ENCODE assay signal across 14 mouse cellular contexts in genomic region chr5:122733881-122734280, GRCm38 (mm10). TPM values are rescaled to one million over a fixed set of nuclear protein-coding genes. Genes with fewer than 3 reads are reported as not detected.
A peak's percentile ranks its signal among the peaks of the same experiment; 100 is the strongest.
DNase-seq lines count a peak whose midpoint lies in the region; ATAC-seq and TF ChIP-seq lines count a peak whose summit lies in the region.
"Had no signal": no experiment of that assay in that cellular context is flagged by ENCODE, and none has a peak within 500 bp of the region (broad histone marks: within the 10 kb centered on the region; RNA-seq: fewer than 3 reads in every experiment).

No protein-coding gene starts in this region.

- H3K4me2 ChIP-seq in intestine, embryonic 15.5 days (replicated peaks): 0 out of 2 replicates have a peak overlapping the region, but pooled peaks have one; percentile 20
- no peak overlapping the region for H3K4me2 ChIP-seq in intestine, postnatal 0 days (replicated peaks; ENCODE audit: low read depth)
- no peak overlapping the region for H3K4me2 ChIP-seq in limb, embryonic 12.5 days

- H3K36me3 ChIP-seq in intestine, embryonic 15.5 days: no peaks in the 10 kb centered on the region
- peaks cover 13% of the 10 kb centered on the region; the same call in 1 of the 2 replicates for H3K36me3 ChIP-seq in intestine, postnatal 0 days (ENCODE audit: control insufficient read depth, insufficient read depth)
- peaks cover 20% of the 10 kb centered on the region for H3K36me3 ChIP-seq in limb, embryonic 12.5 days
- no peaks in the 10 kb centered on the region for H3K36me3 ChIP-seq in thymus, adult 2 months (ENCODE audit: control insufficient read depth, insufficient read depth, low read length)

- TF ChIP-seq CTCF in intestine, postnatal 0 days (IDR thresholded peaks at IDR 0.05; ENCODE audit: low read depth): no peak
- TF ChIP-seq CTCF in thymus, adult 2 months (IDR thresholded peaks at IDR 0.05; ENCODE audit: borderline replicate concordance, control insufficient read depth, extremely low read depth, insufficient read depth, low read length, poor library complexity): 0 out of 2 replicates have a peak, but pooled peaks have one; percentile 25
- TF ChIP-seq CTCF in lung, adult 2 months (IDR thresholded peaks at IDR 0.05; ENCODE audit: insufficient read depth, low read length): no peak

- WGBS in intestine, embryonic 15.5 days: 59% methylated on average over 17 of the region's 17 CpGs
- 73% methylated on average over 17 of the region's 17 CpGs for WGBS in intestine, postnatal 0 days
- WGBS in limb, embryonic 12.5 days: 63% methylated on average over 17 of the region's 17 CpGs
- 3% methylated on average over 17 of the region's 17 CpGs for WGBS in thymus, adult 2 months
- 69% methylated on average over 17 of the region's 17 CpGs for WGBS in lung, adult 2 months

- TF ChIP-seq POLR2A in thymus, adult 2 months (IDR thresholded peaks at IDR 0.05; ENCODE audit: control insufficient read depth, extremely low read depth, insufficient read depth, low read length, poor library complexity): no peak
- TF ChIP-seq POLR2A in lung, adult 2 months (IDR thresholded peaks at IDR 0.05; ENCODE audit: borderline replicate concordance, extremely low read depth, low read depth, low read length): no peak

- H3K9me3 ChIP-seq in intestine, embryonic 15.5 days: no peaks in the 10 kb centered on the region
- H3K9me3 ChIP-seq in intestine, postnatal 0 days (ENCODE audit: control insufficient read depth): no peaks in the 10 kb centered on the region
- H3K9me3 ChIP-seq in limb, embryonic 12.5 days: no peaks in the 10 kb centered on the region
- H3K9me3 ChIP-seq: G1E had no signal

- no peaks in the 10 kb centered on the region for H3K27me3 ChIP-seq in intestine, embryonic 15.5 days (replicated peaks)
- H3K27me3 ChIP-seq in intestine, postnatal 0 days (replicated peaks; ENCODE audit: control insufficient read depth, insufficient read depth, low read length): no peaks in the 10 kb centered on the region
- H3K27me3 ChIP-seq in limb, embryonic 12.5 days: no peaks in the 10 kb centered on the region
- H3K27me3 ChIP-seq in thymus, adult 2 months (ENCODE audit: control insufficient read depth, insufficient read depth, low read length): no peaks in the 10 kb centered on the region

- no peak overlapping the region for H3K4me3 ChIP-seq in intestine, embryonic 15.5 days (replicated peaks)
- no peak overlapping the region for H3K4me3 ChIP-seq in intestine, postnatal 0 days (ENCODE audit: low read depth, low read length)
- no peak overlapping the region for H3K4me3 ChIP-seq in limb, embryonic 12.5 days (replicated peaks)
- H3K4me3 ChIP-seq in thymus, adult 2 months (ENCODE audit: control insufficient read depth, insufficient read depth, low read length): peak overlapping the region; percentile 75
- H3K4me3 ChIP-seq in lung, adult 2 months (replicated peaks; ENCODE audit: extremely low read depth, low read depth, low read length): no peak overlapping the region

- H3K4me1 ChIP-seq in intestine, embryonic 15.5 days (replicated peaks): peaks cover 8% of the 10 kb centered on the region
- no peaks in the 10 kb centered on the region for H3K4me1 ChIP-seq in intestine, postnatal 0 days (replicated peaks; ENCODE audit: control insufficient read depth, insufficient read depth, low read length)
- H3K4me1 ChIP-seq in limb, embryonic 12.5 days (replicated peaks): peaks cover 23% of the 10 kb centered on the region
- peaks cover 32% of the 10 kb centered on the region for H3K4me1 ChIP-seq in thymus, adult 2 months (replicated peaks; ENCODE audit: control insufficient read depth, insufficient read depth, low read length)
- H3K4me1 ChIP-seq in lung, adult 2 months (ENCODE audit: control insufficient read depth, insufficient read depth, low read length): peaks cover 5% of the 10 kb centered on the region; the same call in 1 of the 2 replicates

- no peak overlapping the region for H3K9ac ChIP-seq in intestine, embryonic 15.5 days
- H3K9ac ChIP-seq in intestine, postnatal 0 days (ENCODE audit: low read depth, low read length): no peak overlapping the region
- no peak overlapping the region for H3K9ac ChIP-seq in limb, embryonic 12.5 days (replicated peaks)

- ATAC-seq in intestine, embryonic 15.5 days: no peak
- ATAC-seq in intestine, postnatal 0 days: no peak
- ATAC-seq in limb, embryonic 12.5 days (ENCODE audit: insufficient number of reproducible peaks, insufficient read depth, low FRiP score, low TSS enrichment, low read depth): no peak

- no peak overlapping the region for H3K27ac ChIP-seq in intestine, embryonic 15.5 days
- H3K27ac ChIP-seq in intestine, postnatal 0 days (ENCODE audit: low read depth, low read length): no peak overlapping the region
- 0 out of 2 replicates have a peak overlapping the region, but pooled peaks have one; percentile 35 for H3K27ac ChIP-seq in limb, embryonic 12.5 days
- H3K27ac ChIP-seq in thymus, adult 2 months (ENCODE audit: control insufficient read depth, insufficient read depth, low read length): no peak overlapping the region

- DNase-seq in T-cell, adult 2 months (ENCODE audit: low spot score): peak; percentile 51
- DNase-seq in thymus, adult 2 months: peak; percentile 49
- no peak for DNase-seq in lung, adult 2 months
- DNase-seq in lung, postnatal 4 days: no peak
- DNase-seq: adrenal gland, postnatal 10 days; cerebellum, adult 8-10 months; gastrocnemius, postnatal 36 days; kidney, adult 11 months; lung, postnatal 36 days; right cerebral cortex, postnatal 25 days had no signal

RNA-seq across cellular contexts. Expression of gene P2rx4, which starts 26.5 kb away (rescaled TPM):
- 38.2 and 39.6 TPM in 2 replicates for polyA plus RNA-seq in intestine, embryonic 15.5 days (2015; fragmentation: Nextera tagmentation; extraction: Ambion mirVana)
- polyA plus RNA-seq in intestine, postnatal 0 days (2015; fragmentation: Nextera tagmentation; extraction: Ambion mirVana): 90.3 and 104 TPM in 2 replicates
- 6.8 and 7.0 TPM in 2 replicates for polyA plus RNA-seq in limb, embryonic 12.5 days (2016; fragmentation: Nextera tagmentation; extraction: Ambion mirVana)
- polyA plus RNA-seq in thymus, adult 2 months (2012; rRNA removed): 41.0 and 51.4 TPM in 2 replicates
- 87.8 and 112 TPM in 2 replicates for polyA plus RNA-seq in lung, adult 2 months (2012; rRNA removed)

RNA-seq across cellular contexts. Expression of gene Camkk2, which starts 45.3 kb away (rescaled TPM):
- polyA plus RNA-seq in intestine, embryonic 15.5 days (2015; fragmentation: Nextera tagmentation; extraction: Ambion mirVana): 20.5 and 23.8 TPM in 2 replicates
- polyA plus RNA-seq in intestine, postnatal 0 days (2015; fragmentation: Nextera tagmentation; extraction: Ambion mirVana): 11.0 and 13.4 TPM in 2 replicates
- 37.6 and 38.0 TPM in 2 replicates for polyA plus RNA-seq in limb, embryonic 12.5 days (2016; fragmentation: Nextera tagmentation; extraction: Ambion mirVana)
- 31.1 and 40.9 TPM in 2 replicates for polyA plus RNA-seq in thymus, adult 2 months (2012; rRNA removed)
- 33.3 and 35.6 TPM in 2 replicates for polyA plus RNA-seq in lung, adult 2 months (2012; rRNA removed)

Comparison
In these comparisons a context has a peak if more than half of its experiments do, and no peak if none do; other contexts are left out.
1. DNase-seq: peak in T-cell, adult 2 months (single experiment) and thymus, adult 2 months (single experiment); none in lung, adult 2 months (single experiment) and lung, postnatal 4 days (0 of 2).